Mouse (Mus musculus) lung, postnatal 0 days (tissue): ENCODE data around the gene Pard6a. TPM values are rescaled to one million over a fixed set of nuclear protein-coding genes. Genes with fewer than 3 reads are reported as not detected.

Experiments
- ATAC-seq: fragments of 200-750 bp; cut with Nextera tagmentation; 2 replicates; pipeline ENCODE4 v1.8.0; 2017; ENCODE audit warnings: moderate library complexity
- DNase-seq: peaks from one replicate; pipeline ENCODE4 v3.0.0-alpha.2; 2016; ENCODE audit warnings: low spot score
- H3K27ac ChIP-seq: fragments of 300-500 bp; sonication (generic); 2 replicates; pipeline ENCODE4 v1.5.1; 2014; ENCODE audit warnings: antibody characterized with exemption, mild to moderate bottlenecking, low read length, mixed read lengths
- H3K27me3 ChIP-seq: fragments of 300-500 bp; sonication (generic); replicated peaks from 2 replicates; pipeline ENCODE4 v1.6.1; 2014; ENCODE audit warnings: low read length, mixed read lengths; ENCODE audit not compliant: insufficient read depth
- H3K36me3 ChIP-seq: fragments of 300-500 bp; sonication (generic); 2 replicates; pipeline ENCODE4 v1.6.1; 2014; ENCODE audit warnings: low read length, mixed read lengths; ENCODE audit not compliant: insufficient read depth
- H3K4me1 ChIP-seq: fragments of 300-500 bp; sonication (generic); 2 replicates; pipeline ENCODE4 v1.6.1; 2014; ENCODE audit warnings: antibody characterized with exemption, low read depth, low read length, mixed read lengths; ENCODE audit not compliant: insufficient read depth
- H3K4me2 ChIP-seq: fragments of 300-500 bp; sonication (generic); replicated peaks from 2 replicates; pipeline ENCODE4 v1.6.1; 2014; ENCODE audit warnings: low read depth, mild to moderate bottlenecking, low read length, moderate library complexity, mixed read lengths
- H3K4me3 ChIP-seq: fragments of 300-500 bp; sonication (generic); 2 replicates; pipeline ENCODE4 v1.5.1; 2014; ENCODE audit warnings: low read depth, low read length
- H3K9ac ChIP-seq: fragments of 300-500 bp; sonication (generic); replicated peaks from 2 replicates; pipeline ENCODE4 v1.6.1; 2014; ENCODE audit warnings: low read depth, mild to moderate bottlenecking
- H3K9me3 ChIP-seq: fragments of 300-500 bp; sonication (generic); 2 replicates; pipeline ENCODE4 v1.6.1; 2016; ENCODE audit warnings: low read length, mixed read lengths
- CTCF ChIP-seq: IDR thresholded peaks from 2 replicates; pipeline ENCODE4 v1.5.1; 2016; ENCODE audit warnings: antibody characterized with exemption, mild to moderate bottlenecking
- EP300 ChIP-seq: IDR thresholded peaks from 2 replicates; pipeline ENCODE4 v1.6.1; 2016; ENCODE audit warnings: antibody characterized with exemption, mild to moderate bottlenecking, control low read depth
- WGBS: fragments of 180-500 bp; shearing (Covaris S2); extraction: QIAGEN DNeasy Blood & Tissue Kit; methylation state at CpG from one replicate; pipeline ENCODE4 v1.1.7; 2014; 5-methylcytosine and 5-hydroxymethylcytosine counted together
- polyA plus RNA-seq: library from polyadenylated mRNA; unstranded; fragments of >200 nt; fragmentation: Nextera tagmentation; extraction: Ambion mirVana; gene quantifications from 2 replicates; pipeline ENCODE4 v1.2.1, GENCODE M21; 2015

Pard6a gene
- polyA plus RNA-seq, 1 experiment from 2014 or later = 16.6 TPM

DNA sequence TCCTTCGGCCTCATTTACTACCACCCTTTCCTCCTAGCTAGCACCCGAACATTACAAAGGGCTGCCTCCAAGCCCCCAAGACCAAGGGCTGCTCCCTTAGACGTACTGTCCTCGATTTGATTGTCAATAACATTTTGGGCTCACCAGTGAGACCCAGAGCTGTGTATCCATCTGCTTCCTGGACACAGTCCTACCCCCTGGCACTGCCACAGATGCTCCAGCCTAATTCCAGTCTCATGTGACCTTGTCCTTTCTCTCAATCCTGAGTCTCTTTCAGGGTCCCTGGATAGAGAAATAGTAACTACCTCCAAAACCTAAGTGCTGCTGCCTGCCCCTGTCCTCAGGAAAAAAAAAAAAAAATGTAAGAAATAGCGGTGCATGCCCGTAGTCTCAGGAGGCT, 4.0 kb downstream of the Pard6a start:
- DNase-seq (no peak), ATAC-seq (no peak)
- H3K27me3 ChIP-seq = no peaks in the 10 kb centered on the region
- TF ChIP-seq EP300 (no peak), CTCF (no peak)
- 90% methylated on average over 6 of the region's 6 CpGs for WGBS
- no peak overlapping the region for H3K9ac ChIP-seq
- no peak overlapping the region for H3K4me2 ChIP-seq
- 0 out of 2 replicates have a peak, but pooled peaks cover 7% of the 10 kb centered on the region for H3K36me3 ChIP-seq
- H3K4me3 ChIP-seq = no peak overlapping the region
- H3K27ac ChIP-seq = no peak overlapping the region
- H3K9me3 ChIP-seq = no peaks in the 10 kb centered on the region
- peaks cover 14% of the 10 kb centered on the region; the same call in 1 of the 2 replicates for H3K4me1 ChIP-seq

GRCm38 (mm10) chr8:105706426-105706825, 5.5 kb downstream of the Pard6a start:
- ATAC-seq = no peak
- DNase-seq = no peak
- Histone ChIP-seq H3K27me3 (no peaks in the 10 kb centered on the region), H3K9ac (no peak overlapping the region), H3K27ac (no peak overlapping the region), H3K4me1 (peaks cover 8% of the 10 kb centered on the region; the same call in 1 of the 2 replicates), H3K36me3 (0 out of 2 replicates have a peak, but pooled peaks cover 7% of the 10 kb centered on the region), H3K4me3 (no peak overlapping the region), H3K9me3 (no peaks in the 10 kb centered on the region), H3K4me2 (no peak overlapping the region)
- TF ChIP-seq EP300 (no peak), CTCF (no peak)
- WGBS = 76% methylated on average over 12 of the region's 12 CpGs

DNA sequence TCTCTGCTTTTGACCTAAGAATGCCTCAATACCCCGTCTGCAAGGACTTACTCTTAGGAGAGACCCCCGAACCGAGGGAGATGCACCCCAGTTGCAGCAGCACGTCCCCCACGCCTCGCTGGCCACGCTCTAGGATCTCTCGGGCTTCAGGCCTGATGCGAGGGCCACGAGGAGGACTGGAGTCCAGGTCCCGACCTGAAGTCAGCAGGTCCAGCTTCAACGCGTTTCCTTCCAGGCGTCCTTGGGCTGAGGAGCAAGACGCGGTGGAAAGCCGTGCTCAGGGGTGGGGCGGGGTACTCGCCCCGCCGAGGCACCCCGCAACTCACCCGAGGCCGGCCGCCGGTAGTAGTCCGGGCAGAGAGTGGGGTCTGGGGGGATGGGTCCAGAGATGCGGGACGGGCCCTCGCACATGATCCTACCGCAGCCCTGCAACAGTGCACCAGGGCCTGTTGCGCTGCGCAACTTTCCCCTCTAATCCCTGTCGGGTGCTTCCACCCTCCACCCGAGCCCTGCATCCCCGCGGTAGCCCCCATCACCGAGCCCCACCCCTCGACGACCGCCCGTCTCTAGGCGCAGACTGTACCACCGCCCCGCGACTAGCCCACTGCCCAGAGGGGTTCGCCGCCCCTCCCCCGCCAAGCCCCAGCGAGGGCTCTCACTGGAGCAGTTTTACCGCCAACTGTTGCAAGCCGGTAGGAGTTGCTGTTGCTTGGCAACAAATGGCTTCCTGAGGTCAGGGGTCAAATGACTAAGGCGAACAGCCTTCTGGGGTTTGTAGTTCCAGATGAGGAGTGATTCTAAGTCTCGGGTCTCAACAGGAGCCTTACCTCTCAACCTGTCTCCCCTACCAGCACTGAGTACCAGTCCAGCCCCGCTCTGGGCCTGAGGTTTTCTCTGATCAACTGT, 6.8 kb downstream of the Pard6a start, which contains the start of the genes 4933405L10Rik and Enkd1:
TSS of gene 4933405L10Rik (plus strand) at position 158 of the 906 bp plus-strand sequence.
TSS of gene Enkd1 (minus strand) at position 713 of the 906 bp plus-strand sequence.
- Histone ChIP-seq H3K4me2 (peak within 1 kb of the TSS; percentile 94), H3K4me1 (peaks cover 8% of the 10 kb centered on the region; the same call in 1 of the 2 replicates), H3K9me3 (no peaks in the 10 kb centered on the region), H3K27ac (no peak within 1 kb of the TSS), H3K27me3 (no peaks in the 10 kb centered on the region), H3K4me3 (peak within 1 kb of the TSS; percentile 67), H3K36me3 (0 out of 2 replicates have a peak, but pooled peaks cover 7% of the 10 kb centered on the region), H3K9ac (peak within 1 kb of the TSS; percentile 37; the same call in 1 of the 2 replicates)
- DNase-seq = peak; percentile 95
- peak; percentile 88 for ATAC-seq
- 2% methylated on average over 51 of the region's 55 CpGs for WGBS
- no peak for TF ChIP-seq EP300
- TF ChIP-seq CTCF = no peak

DNA sequence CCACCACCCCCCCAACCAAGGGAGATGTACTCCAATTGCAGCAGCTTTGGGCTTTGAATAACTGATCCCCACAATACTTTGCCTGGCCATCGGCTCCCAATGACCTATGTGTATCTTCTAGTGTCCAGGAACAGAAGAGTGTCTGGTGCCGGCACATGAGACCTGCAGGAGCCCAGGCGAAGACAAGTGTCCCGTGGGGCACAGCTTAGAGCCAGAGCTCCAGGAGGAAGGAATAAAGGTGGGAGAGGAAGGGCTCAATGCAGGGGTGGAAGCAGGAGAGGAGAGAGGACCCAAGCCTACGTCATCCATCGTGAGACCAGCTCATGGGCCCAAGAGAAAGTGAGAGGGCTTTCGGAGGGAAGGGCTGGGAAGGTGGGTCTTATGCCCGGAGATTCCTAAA, 7.7 kb downstream of the Pard6a start:
- H3K27me3 ChIP-seq = no peaks in the 10 kb centered on the region
- H3K27ac ChIP-seq = no peak overlapping the region
- H3K36me3 ChIP-seq = 0 out of 2 replicates have a peak, but pooled peaks cover 2% of the 10 kb centered on the region
- no peak overlapping the region for H3K4me3 ChIP-seq
- no peak for TF ChIP-seq EP300
- no peak for TF ChIP-seq CTCF
- WGBS = 93% methylated on average over 8 of the region's 8 CpGs
- H3K4me1 ChIP-seq = peaks cover 8% of the 10 kb centered on the region; the same call in 1 of the 2 replicates
- H3K4me2 ChIP-seq = no peak overlapping the region
- DNase-seq = no peak
- H3K9ac ChIP-seq = no peak overlapping the region
- ATAC-seq = no peak
- H3K9me3 ChIP-seq = no peaks in the 10 kb centered on the region

- Histone ChIP-seq H3K9ac (no peak overlapping the region), H3K9me3 (no peaks in the 10 kb centered on the region), H3K27ac (no peak overlapping the region), H3K4me2 (no peak overlapping the region), H3K4me1 (peaks cover 8% of the 10 kb centered on the region; the same call in 1 of the 2 replicates), H3K27me3 (no peaks in the 10 kb centered on the region), H3K4me3 (no peak overlapping the region), H3K36me3 (no peaks in the 10 kb centered on the region)
- 76% methylated on average over 14 of the region's 14 CpGs for WGBS
- ATAC-seq = no peak
- no peak for DNase-seq
- TF ChIP-seq EP300 = no peak
- TF ChIP-seq CTCF = no peak
Measured at GRCm38 (mm10) chr8:105709317-105709716, 8.4 kb downstream of the Pard6a start.

DNA sequence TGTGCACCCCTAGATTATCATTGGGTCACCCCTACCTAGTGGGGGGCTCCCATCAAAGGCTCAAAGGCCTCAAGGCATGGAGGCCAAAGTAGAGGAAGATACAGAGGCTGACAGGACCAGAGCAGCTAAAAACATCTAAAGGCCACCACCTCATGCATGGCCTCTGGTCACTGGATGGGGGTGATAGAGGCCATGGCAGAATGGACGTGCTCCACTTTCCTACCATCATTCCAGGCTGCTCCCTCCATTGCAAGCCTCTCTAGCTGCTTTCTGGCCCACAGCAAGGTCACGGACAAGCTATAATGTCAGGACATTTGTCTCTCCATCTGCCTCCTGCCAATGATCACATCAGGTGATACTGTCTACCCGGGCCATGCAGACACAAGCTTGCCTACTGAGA, 11.3 kb downstream of the Pard6a start:
- H3K36me3 ChIP-seq = no peaks in the 10 kb centered on the region
- H3K4me1 ChIP-seq = peaks cover 6% of the 10 kb centered on the region; the same call in 1 of the 2 replicates
- no peak overlapping the region for H3K4me3 ChIP-seq
- no peaks in the 10 kb centered on the region for H3K27me3 ChIP-seq
- WGBS = 84% methylated on average over 3 of the region's 3 CpGs
- H3K9me3 ChIP-seq = no peaks in the 10 kb centered on the region
- H3K9ac ChIP-seq = no peak overlapping the region
- H3K4me2 ChIP-seq = no peak overlapping the region
- H3K27ac ChIP-seq = no peak overlapping the region
- ATAC-seq = no peak
- DNase-seq = no peak
- TF ChIP-seq EP300 (no peak), CTCF (no peak)
